Mouse (Mus musculus): Measurements from ENCODE around the gene Mccc1.

- TF ChIP-seq CTCF (IDR thresholded peaks at IDR 0.05; ENCODE audit: borderline replicate concordance, insufficient read depth, low read depth, low read length), result no peak
- TF ChIP-seq POLR2A (IDR thresholded peaks at IDR 0.05; ENCODE audit: borderline replicate concordance, insufficient read depth, low read length), result no peak
Observed at GRCm38 (mm10) chr3:36004028-36004895, 3.8 kb upstream of the Mccc1 start.
